18 mouse cellular contexts compared by ENCODE assay signal in genomic region chr10:91207275-91207674, GRCm38 (mm10). TPM values are rescaled to one million over a fixed set of nuclear protein-coding genes. Genes with fewer than 3 reads are reported as not detected.
DNase-seq lines count a peak whose midpoint lies in the region; ATAC-seq and TF ChIP-seq lines count a peak whose summit lies in the region.
"Had no signal": no experiment of that assay in that cellular context is flagged by ENCODE, and none has a peak within 500 bp of the region (broad histone marks: within the 10 kb centered on the region; RNA-seq: fewer than 3 reads in every experiment).

No protein-coding gene starts in this region.

- H3K4me2 ChIP-seq in hindbrain, postnatal 0 days (ENCODE audit: low read depth, low read length) = no peak overlapping the region
- H3K4me2 ChIP-seq in hindbrain, embryonic 11.5 days (replicated peaks; ENCODE audit: low read depth, low read length) = no peak overlapping the region
- H3K4me2 ChIP-seq in lung, postnatal 0 days (replicated peaks; ENCODE audit: low read depth, low read length) = no peak overlapping the region
- H3K4me2 ChIP-seq: forebrain, embryonic 12.5 days; kidney, embryonic 15.5 days; midbrain, embryonic 15.5 days; neural tube, embryonic 13.5 days had no signal

- TF ChIP-seq EP300 in lung, postnatal 0 days (IDR thresholded peaks at IDR 0.05) = no peak

- no peaks in the 10 kb centered on the region for H3K27me3 ChIP-seq in hindbrain, postnatal 0 days (ENCODE audit: insufficient read depth, low read length)
- no peaks in the 10 kb centered on the region for H3K27me3 ChIP-seq in hindbrain, embryonic 11.5 days (ENCODE audit: control insufficient read depth, insufficient read depth, low read length)
- H3K27me3 ChIP-seq in lung, postnatal 0 days (replicated peaks; ENCODE audit: insufficient read depth, low read length) = no peaks in the 10 kb centered on the region
- H3K27me3 ChIP-seq: forebrain, embryonic 12.5 days; kidney, embryonic 15.5 days; midbrain, embryonic 15.5 days; neural tube, embryonic 13.5 days had no signal

- H3K4me3 ChIP-seq in hindbrain, postnatal 0 days (ENCODE audit: low read length) = no peak overlapping the region
- H3K4me3 ChIP-seq in hindbrain, embryonic 11.5 days (ENCODE audit: low read depth, low read length) = no peak overlapping the region
- H3K4me3 ChIP-seq in lung, postnatal 0 days (ENCODE audit: low read depth, low read length) = no peak overlapping the region
- no peak overlapping the region for H3K4me3 ChIP-seq in lung, adult 2 months (replicated peaks; ENCODE audit: extremely low read depth, low read depth, low read length)
- H3K4me3 ChIP-seq: forebrain, embryonic 12.5 days; kidney, embryonic 15.5 days; midbrain, embryonic 15.5 days; neural tube, embryonic 13.5 days had no signal

- no peak for TF ChIP-seq POLR2A in lung, adult 2 months (IDR thresholded peaks at IDR 0.05; ENCODE audit: borderline replicate concordance, extremely low read depth, low read depth, low read length)

- DNase-seq in hindbrain, postnatal 0 days (ENCODE audit: low spot score) = no peak
- no peak for DNase-seq in hindbrain, embryonic 11.5 days (ENCODE audit: low spot score)
- DNase-seq in lung, postnatal 0 days (ENCODE audit: low spot score) = no peak
- DNase-seq in lung, adult 2 months = no peak
- peak; percentile 22 for DNase-seq in NIH3T3 (ENCODE audit: low read depth)
- peak; percentile 31 for DNase-seq in naive thymus-derived CD4-positive, alpha-beta T cell, adult 2 months (ENCODE audit: low read depth)
- no peak for DNase-seq in cerebellum, adult 8-10 months
- DNase-seq: adrenal gland, postnatal 36 days; heart, postnatal 10 days; layer of hippocampus, adult 9-11 months; right cerebral cortex, postnatal 4 days; thymus, postnatal 36 days had no signal

- no peak overlapping the region for H3K27ac ChIP-seq in hindbrain, postnatal 0 days
- no peak overlapping the region for H3K27ac ChIP-seq in hindbrain, embryonic 11.5 days (ENCODE audit: low read depth, low read length)
- H3K27ac ChIP-seq in lung, postnatal 0 days (ENCODE audit: low read length) = no peak overlapping the region
- H3K27ac ChIP-seq: forebrain, embryonic 12.5 days; kidney, embryonic 15.5 days; midbrain, embryonic 15.5 days; neural tube, embryonic 13.5 days had no signal

- H3K9ac ChIP-seq in hindbrain, postnatal 0 days (replicated peaks; ENCODE audit: low read length) = no peak overlapping the region
- H3K9ac ChIP-seq in hindbrain, embryonic 11.5 days (ENCODE audit: low read depth, low read length) = no peak overlapping the region
- no peak overlapping the region for H3K9ac ChIP-seq in lung, postnatal 0 days (replicated peaks; ENCODE audit: low read depth)
- H3K9ac ChIP-seq: forebrain, embryonic 12.5 days; kidney, embryonic 15.5 days; midbrain, embryonic 15.5 days; neural tube, embryonic 13.5 days had no signal

- no peaks in the 10 kb centered on the region for H3K9me3 ChIP-seq in hindbrain, postnatal 0 days (ENCODE audit: low read length)
- H3K9me3 ChIP-seq in hindbrain, embryonic 11.5 days (ENCODE audit: control insufficient read depth, low read length) = no peaks in the 10 kb centered on the region
- H3K9me3 ChIP-seq in lung, postnatal 0 days (ENCODE audit: low read length) = no peaks in the 10 kb centered on the region
- H3K9me3 ChIP-seq: forebrain, embryonic 12.5 days; kidney, embryonic 15.5 days; midbrain, embryonic 15.5 days; neural tube, embryonic 13.5 days had no signal

- H3K36me3 ChIP-seq in hindbrain, postnatal 0 days (ENCODE audit: insufficient read depth, low read length) = no peaks in the 10 kb centered on the region
- H3K36me3 ChIP-seq in hindbrain, embryonic 11.5 days (ENCODE audit: control insufficient read depth, insufficient read depth, low read length) = no peaks in the 10 kb centered on the region
- H3K36me3 ChIP-seq in lung, postnatal 0 days (ENCODE audit: insufficient read depth, low read length) = no peaks in the 10 kb centered on the region
- H3K36me3 ChIP-seq: forebrain, embryonic 12.5 days; kidney, embryonic 15.5 days; midbrain, embryonic 15.5 days; neural tube, embryonic 13.5 days had no signal

- ATAC-seq in hindbrain, postnatal 0 days = no peak
- ATAC-seq in hindbrain, embryonic 11.5 days (ENCODE audit: low FRiP score) = no peak
- no peak for ATAC-seq in lung, postnatal 0 days
- ATAC-seq in cerebellum, adult (ENCODE audit: insufficient number of reproducible peaks, low FRiP score, low TSS enrichment) = no peak
- ATAC-seq: hindbrain, embryonic 16.5 days; midbrain, embryonic 15.5 days had no signal

- TF ChIP-seq CTCF in hindbrain, postnatal 0 days (IDR thresholded peaks at IDR 0.05; ENCODE audit: low read depth) = 0 out of 2 replicates have a peak, but pooled peaks have one; percentile 4
- peak; percentile 41 for TF ChIP-seq CTCF in lung, postnatal 0 days (IDR thresholded peaks at IDR 0.05)
- no peak for TF ChIP-seq CTCF in lung, adult 2 months (IDR thresholded peaks at IDR 0.05; ENCODE audit: insufficient read depth, low read length)

- 0 out of 2 replicates have a peak, but pooled peaks cover 4% of the 10 kb centered on the region for H3K4me1 ChIP-seq in hindbrain, postnatal 0 days (ENCODE audit: insufficient read depth, low read length)
- H3K4me1 ChIP-seq in hindbrain, embryonic 11.5 days (replicated peaks; ENCODE audit: control insufficient read depth, insufficient read depth, low read length) = no peaks in the 10 kb centered on the region
- no peaks in the 10 kb centered on the region; the same call in 1 of the 2 replicates for H3K4me1 ChIP-seq in lung, postnatal 0 days (ENCODE audit: insufficient read depth, low read depth, low read length)
- no peaks in the 10 kb centered on the region for H3K4me1 ChIP-seq in lung, adult 2 months (ENCODE audit: control insufficient read depth, insufficient read depth, low read length)
- H3K4me1 ChIP-seq: forebrain, embryonic 12.5 days; kidney, embryonic 15.5 days; midbrain, embryonic 15.5 days had no signal

RNA-seq across cellular contexts. Expression of gene Tmpo, which starts 26.2 kb away (rescaled TPM):
- 102 and 110 TPM in 2 replicates for total RNA-seq in hindbrain, postnatal 0 days (2014; rRNA removed)
- 66.9 and 72.1 TPM in 2 replicates for polyA plus RNA-seq in hindbrain, postnatal 0 days (2015; fragmentation: Nextera tagmentation; extraction: Ambion mirVana)
- polyA plus RNA-seq in hindbrain, embryonic 11.5 days (2014; fragmentation: Nextera tagmentation; extraction: Ambion mirVana) = 312 and 320 TPM in 2 replicates
- 53.3 and 67.4 TPM in 2 replicates for polyA plus RNA-seq in lung, postnatal 0 days (2015; fragmentation: Nextera tagmentation; extraction: Ambion mirVana)
- 40.4 and 49.6 TPM in 2 replicates for polyA plus RNA-seq in lung, adult 2 months (2012; rRNA removed)

Comparison
In these comparisons a context has a peak if more than half of its experiments do, and no peak if none do; other contexts are left out.
1. DNase-seq: peak in NIH3T3 (single experiment) and naive thymus-derived CD4-positive, alpha-beta T cell, adult 2 months (single experiment); none in hindbrain, postnatal 0 days (single experiment), hindbrain, embryonic 11.5 days (single experiment), lung, postnatal 0 days (single experiment), lung, adult 2 months (single experiment) and cerebellum, adult 8-10 months (single experiment).